ENCODE assay signal across 1 mouse cellular context in the genomic region with DNA sequence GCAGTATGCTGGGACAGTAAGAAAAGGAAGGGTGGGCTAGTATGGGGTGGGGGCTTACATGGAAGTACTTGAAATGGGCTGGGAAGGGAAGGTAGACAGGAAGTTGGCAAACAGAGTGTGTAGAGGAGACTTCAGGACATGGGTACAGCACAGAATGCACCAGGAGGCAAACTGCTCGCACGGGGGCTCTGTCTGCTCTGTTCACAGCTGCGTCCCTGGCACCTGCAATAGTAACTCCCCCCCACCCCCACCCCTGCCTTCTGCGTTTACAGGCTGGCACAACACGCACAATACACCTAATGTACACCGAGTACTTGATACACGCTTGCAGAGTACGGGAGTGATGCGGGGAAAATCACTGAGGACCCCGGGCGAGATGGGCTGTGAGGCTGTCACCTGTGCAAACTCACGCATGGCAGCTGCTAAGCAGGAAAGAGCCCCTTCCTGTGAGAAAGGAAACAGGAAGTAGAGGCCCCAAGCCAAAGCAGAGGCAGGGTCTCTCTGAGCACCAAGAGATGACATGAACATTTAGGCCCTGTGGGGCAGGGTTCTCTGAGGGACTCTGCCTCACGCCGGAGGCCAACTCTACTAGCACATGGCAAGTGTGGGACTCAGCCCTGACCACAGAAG.
TF ChIP-seq lines count a peak whose summit lies in the region.

No protein-coding gene starts in this region.

TF ChIP-seq in CH12.LX, 34 proteins besides CTCF, POLR2A, EP300 and RAD21 (continued from another document):
- no peak for TF ChIP-seq RCOR1 (conservative IDR thresholded peaks at IDR 0.05; ENCODE audit: low read depth, low read length)
- TF ChIP-seq CHD1 (IDR thresholded peaks at IDR 0.05; ENCODE audit: low read depth, low read length), result no peak
- TF ChIP-seq E2F4 (IDR thresholded peaks at IDR 0.05; ENCODE audit: insufficient replicate concordance, low read depth, low read length), result no peak
- no peak for TF ChIP-seq KAT2A (IDR thresholded peaks at IDR 0.05; ENCODE audit: insufficient replicate concordance, low read length)
